Mouse (Mus musculus) forebrain, embryonic 11.5 days (tissue): ENCODE measurements at regions not wholly inside any gene's neighbourhood (a gene's known extent, or its start where the extent isn't known, plus 50 kb on each side); places are given as distances from the start of the nearest gene placed in this dataset.

Source experiments
- ATAC-seq: fragments of 200-750 bp; cut with Nextera tagmentation; replicated peaks from 2 replicates; pipeline ENCODE4 v1.8.0; 2017; ENCODE audit warnings: moderate TSS enrichment; ENCODE audit not compliant: low FRiP score
- DNase-seq: peaks from one replicate; pipeline ENCODE4 v3.0.0-alpha.2; 2017; ENCODE audit warnings: low spot score
- H3K27ac ChIP-seq: fragments of 300-500 bp; sonication (generic); 2 replicates; pipeline ENCODE4 v1.5.1; 2014; ENCODE audit warnings: low read depth, low read length
- H3K27me3 ChIP-seq: fragments of 300-500 bp; sonication (generic); 2 replicates; pipeline ENCODE4 v1.6.1; 2014; ENCODE audit warnings: mild to moderate bottlenecking, low read length, mixed read lengths; ENCODE audit not compliant: control insufficient read depth, insufficient read depth
- H3K36me3 ChIP-seq: fragments of 300-500 bp; sonication (generic); 2 replicates; pipeline ENCODE4 v1.6.1; 2014; ENCODE audit warnings: mild to moderate bottlenecking, low read length, moderate library complexity, mixed read lengths; ENCODE audit not compliant: control insufficient read depth, insufficient read depth
- H3K4me1 ChIP-seq: fragments of 300-500 bp; sonication (generic); replicated peaks from 2 replicates; pipeline ENCODE4 v1.6.1; 2014; ENCODE audit warnings: low read length, mixed read lengths; ENCODE audit not compliant: control insufficient read depth, insufficient read depth
- H3K4me2 ChIP-seq: fragments of 300-500 bp; sonication (generic); 2 replicates; pipeline ENCODE4 v1.6.1; 2014; ENCODE audit warnings: low read depth, mild to moderate bottlenecking, low read length, moderate library complexity, mixed read lengths; ENCODE audit not compliant: severe bottlenecking
- H3K4me3 ChIP-seq: fragments of 300-500 bp; sonication (generic); 2 replicates; pipeline ENCODE4 v1.5.1; 2014; ENCODE audit warnings: low read depth, low read length
- H3K9ac ChIP-seq: fragments of 300-500 bp; sonication (generic); 2 replicates; pipeline ENCODE4 v1.6.1; 2014; ENCODE audit warnings: low read length
- H3K9me3 ChIP-seq: fragments of 300-500 bp; sonication (generic); 2 replicates; pipeline ENCODE4 v1.6.1; 2016; ENCODE audit warnings: low read length, mixed read lengths; ENCODE audit not compliant: control insufficient read depth
- WGBS: fragments of 180-500 bp; shearing (Covaris S2); extraction: QIAGEN DNeasy Blood & Tissue Kit; methylation state at CpG from one replicate; pipeline ENCODE4 v1.1.7; 2014; 5-methylcytosine and 5-hydroxymethylcytosine counted together

DNA sequence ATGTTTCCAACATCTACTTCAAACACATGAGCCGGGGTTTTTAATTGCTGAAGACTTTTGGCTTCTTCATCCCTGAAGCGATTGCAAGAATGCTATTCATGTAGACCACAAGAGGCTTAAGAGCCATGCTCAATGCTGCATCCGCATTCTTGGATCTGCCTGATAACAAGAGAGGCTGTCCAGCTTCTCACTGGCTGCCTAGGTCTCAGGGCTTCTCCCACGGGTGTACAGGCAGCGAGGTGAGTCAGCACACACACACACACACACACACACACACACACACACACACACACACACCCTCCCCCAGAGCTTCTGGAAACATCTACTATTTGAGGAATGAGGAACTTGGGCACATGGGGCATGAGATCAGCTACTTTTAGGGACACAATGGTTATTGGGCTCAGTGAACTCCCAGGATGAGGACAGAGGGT lies 261.1 kb downstream of the Tgfb2 start:
- WGBS = 55% methylated on average over 5 of the region's 5 CpGs
- Histone ChIP-seq H3K27me3 (no peaks in the 10 kb centered on the region), H3K9me3 (no peaks in the 10 kb centered on the region), H3K36me3 (no peaks in the 10 kb centered on the region), H3K4me1 (no peaks in the 10 kb centered on the region), H3K27ac (no peak overlapping the region), H3K4me3 (no peak overlapping the region), H3K4me2 (no peak overlapping the region), H3K9ac (no peak overlapping the region)
- no peak for ATAC-seq
- DNase-seq = no peak

DNA sequence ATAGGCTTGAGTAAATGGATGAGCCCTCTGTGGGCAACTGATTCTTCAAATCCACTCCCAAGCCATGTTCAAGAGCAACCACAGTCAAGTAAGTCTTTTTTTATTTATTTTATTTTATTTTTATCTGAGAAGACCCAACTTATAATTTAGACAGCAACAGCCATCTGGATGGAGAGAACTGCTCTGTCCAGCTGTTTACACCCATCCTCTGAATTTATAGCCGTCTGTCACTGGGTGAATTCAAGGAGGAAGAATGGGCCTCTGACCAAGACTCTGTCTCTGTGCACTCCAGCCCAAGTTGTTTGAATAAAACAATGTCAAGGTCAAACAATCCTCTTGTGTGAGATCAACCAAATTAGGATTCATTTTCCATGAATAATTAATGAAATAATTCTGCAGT lies 263.6 kb downstream of the Tgfb2 start:
- Histone ChIP-seq H3K4me1 (no peaks in the 10 kb centered on the region), H3K4me2 (no peak overlapping the region), H3K36me3 (no peaks in the 10 kb centered on the region), H3K27ac (no peak overlapping the region), H3K27me3 (no peaks in the 10 kb centered on the region), H3K9ac (no peak overlapping the region), H3K4me3 (no peak overlapping the region), H3K9me3 (no peaks in the 10 kb centered on the region)
- WGBS = 64% methylated on average over 1 of the region's 1 CpGs
- no peak for ATAC-seq
- no peak for DNase-seq

DNA sequence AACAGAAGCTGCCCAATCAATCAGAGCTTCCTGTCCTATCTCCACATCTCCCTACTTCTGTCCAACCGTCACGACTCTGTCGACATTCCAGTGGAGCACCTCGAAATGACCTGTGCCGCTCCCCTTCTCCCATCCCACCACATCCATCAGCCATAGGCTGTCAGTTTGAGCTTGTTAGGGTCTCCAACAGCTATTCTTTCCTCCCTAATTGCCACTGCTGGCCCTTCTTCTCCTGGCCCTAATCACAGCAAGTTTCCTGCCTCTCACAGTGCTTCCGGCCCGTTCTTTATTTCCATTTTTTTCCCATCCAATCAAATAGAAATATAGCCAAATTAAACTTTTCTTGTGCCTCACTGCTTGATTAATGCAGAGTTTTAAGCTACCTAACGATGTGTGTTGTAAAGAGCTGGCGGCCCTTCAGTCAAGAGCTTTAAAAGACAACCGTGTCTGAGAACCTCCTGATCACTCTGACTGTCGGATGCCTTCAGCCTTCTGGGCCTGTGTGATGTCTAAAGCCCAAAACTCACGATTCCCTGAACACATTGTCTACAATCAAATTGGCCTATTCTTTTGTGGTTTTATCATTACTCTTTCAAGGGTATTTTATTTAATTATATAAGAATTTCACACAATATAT lies 270.3 kb downstream of the Tgfb2 start:
- Histone ChIP-seq H3K27ac (no peak overlapping the region), H3K9me3 (no peaks in the 10 kb centered on the region), H3K4me2 (no peak overlapping the region), H3K27me3 (no peaks in the 10 kb centered on the region), H3K36me3 (no peaks in the 10 kb centered on the region), H3K4me3 (no peak overlapping the region), H3K9ac (no peak overlapping the region), H3K4me1 (no peaks in the 10 kb centered on the region)
- DNase-seq (no peak), ATAC-seq (peak; percentile 81)
- 32% methylated on average over 12 of the region's 12 CpGs for WGBS

DNA sequence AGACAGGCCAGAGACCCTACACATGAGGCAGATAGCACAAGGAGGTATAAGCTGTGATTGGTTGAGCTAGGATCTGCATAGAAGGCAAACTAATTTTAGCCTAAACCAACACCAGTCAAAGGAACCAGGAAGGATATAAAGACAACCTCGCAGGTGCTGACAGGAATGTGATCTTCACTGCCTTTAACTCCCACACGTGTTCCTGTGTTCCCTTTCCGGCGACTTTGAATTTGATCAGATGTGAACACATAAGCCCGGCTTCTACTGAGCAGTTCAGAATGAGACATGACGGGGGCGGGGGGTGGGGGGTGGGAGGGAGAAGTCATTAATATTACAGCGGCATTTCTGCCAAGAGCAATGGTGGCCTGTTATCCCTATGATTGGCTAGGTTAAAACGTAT lies 271.0 kb downstream of the Tgfb2 start:
- Histone ChIP-seq H3K4me3 (no peak overlapping the region), H3K36me3 (no peaks in the 10 kb centered on the region), H3K27ac (no peak overlapping the region), H3K27me3 (no peaks in the 10 kb centered on the region), H3K9ac (no peak overlapping the region), H3K4me2 (no peak overlapping the region), H3K4me1 (no peaks in the 10 kb centered on the region), H3K9me3 (no peaks in the 10 kb centered on the region)
- 80% methylated on average over 9 of the region's 9 CpGs for WGBS
- ATAC-seq (peak; percentile 12; the same call in 1 of the 2 replicates), DNase-seq (no peak)

DNA sequence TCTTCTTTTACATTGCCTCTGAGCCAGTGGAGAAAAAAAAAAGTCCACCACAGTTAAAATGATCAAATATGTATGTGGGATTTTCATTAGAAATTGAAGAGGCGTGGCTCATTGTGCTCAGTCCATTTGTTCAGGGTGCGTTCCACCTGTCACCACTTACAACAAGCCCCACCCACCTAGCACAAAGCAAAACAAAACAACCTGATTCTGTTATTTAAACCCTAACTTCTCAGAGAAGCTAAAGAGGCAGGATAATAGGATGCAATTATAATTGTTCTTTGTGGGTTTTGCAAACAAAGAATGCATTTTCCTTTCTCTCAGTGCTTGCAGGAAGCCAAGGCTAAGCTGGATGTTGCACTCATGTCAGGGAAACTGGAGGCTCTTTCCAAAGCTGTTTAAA lies 271.8 kb downstream of the Tgfb2 start:
- Histone ChIP-seq H3K4me1 (no peaks in the 10 kb centered on the region), H3K4me3 (no peak overlapping the region), H3K4me2 (no peak overlapping the region), H3K36me3 (no peaks in the 10 kb centered on the region), H3K9me3 (no peaks in the 10 kb centered on the region), H3K27ac (no peak overlapping the region), H3K9ac (no peak overlapping the region), H3K27me3 (no peaks in the 10 kb centered on the region)
- DNase-seq (no peak), ATAC-seq (no peak)
- WGBS = 52% methylated on average over 2 of the region's 2 CpGs

DNA sequence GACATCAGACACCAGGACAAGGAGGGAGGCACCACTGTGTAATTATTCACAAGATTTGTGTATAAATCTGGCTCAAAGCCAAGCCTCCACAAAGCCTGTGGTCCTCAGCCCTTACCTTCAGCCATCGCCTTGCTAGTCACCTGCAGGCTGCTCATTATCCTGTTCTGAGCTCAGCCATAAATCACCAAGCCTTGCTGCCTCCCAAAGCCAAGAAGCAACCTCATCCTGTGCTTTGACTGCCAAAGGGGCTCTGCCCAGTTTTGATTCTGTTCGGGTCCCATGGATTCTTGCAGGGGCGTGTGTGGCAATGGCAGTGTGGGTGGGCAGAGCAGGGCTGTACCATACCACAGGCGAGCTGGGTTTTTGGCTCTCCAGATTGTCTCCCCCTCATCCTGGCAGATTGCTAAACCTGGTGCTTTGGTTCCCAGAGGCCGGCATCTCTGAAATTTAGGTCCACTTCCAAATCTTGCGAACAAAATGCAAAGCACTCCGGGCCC lies 272.6 kb downstream of the Tgfb2 start:
- Histone ChIP-seq H3K27ac (no peak overlapping the region), H3K4me3 (no peak overlapping the region), H3K27me3 (no peaks in the 10 kb centered on the region), H3K9ac (no peak overlapping the region), H3K4me1 (no peaks in the 10 kb centered on the region), H3K9me3 (no peaks in the 10 kb centered on the region), H3K36me3 (no peaks in the 10 kb centered on the region), H3K4me2 (no peak overlapping the region)
- ATAC-seq = peak; percentile 39; the same call in 1 of the 2 replicates
- 74% methylated on average over 7 of the region's 7 CpGs for WGBS
- DNase-seq = no peak

DNA sequence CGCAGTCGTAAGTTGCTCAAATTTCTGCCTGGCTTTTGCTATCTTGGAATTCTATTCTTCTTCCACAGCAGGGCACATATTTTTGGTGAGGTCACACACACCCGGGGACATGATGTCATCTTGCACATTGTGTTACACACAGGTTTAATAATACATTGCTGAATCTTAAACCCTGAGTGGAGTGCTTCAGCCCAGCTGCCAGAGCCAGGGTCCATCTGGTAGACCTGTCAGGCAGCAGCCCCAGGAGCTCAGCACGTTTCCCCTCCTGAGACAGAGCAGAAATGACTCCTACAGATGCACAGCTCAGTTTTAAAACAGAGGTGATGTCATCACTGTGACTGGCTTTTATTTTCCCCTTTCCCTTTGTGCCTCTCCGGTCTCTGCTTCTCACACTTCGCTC lies 280.4 kb downstream of the Tgfb2 start:
- WGBS = 76% methylated on average over 6 of the region's 6 CpGs
- ATAC-seq (no peak), DNase-seq (no peak)
- no peak overlapping the region for H3K9ac ChIP-seq
- H3K4me3 ChIP-seq = no peak overlapping the region
- no peaks in the 10 kb centered on the region for H3K4me1 ChIP-seq
- no peaks in the 10 kb centered on the region for H3K36me3 ChIP-seq
- H3K9me3 ChIP-seq = no peaks in the 10 kb centered on the region
- H3K27ac ChIP-seq = no peak overlapping the region
- H3K27me3 ChIP-seq = no peaks in the 10 kb centered on the region
- H3K4me2 ChIP-seq = no peak overlapping the region

DNA sequence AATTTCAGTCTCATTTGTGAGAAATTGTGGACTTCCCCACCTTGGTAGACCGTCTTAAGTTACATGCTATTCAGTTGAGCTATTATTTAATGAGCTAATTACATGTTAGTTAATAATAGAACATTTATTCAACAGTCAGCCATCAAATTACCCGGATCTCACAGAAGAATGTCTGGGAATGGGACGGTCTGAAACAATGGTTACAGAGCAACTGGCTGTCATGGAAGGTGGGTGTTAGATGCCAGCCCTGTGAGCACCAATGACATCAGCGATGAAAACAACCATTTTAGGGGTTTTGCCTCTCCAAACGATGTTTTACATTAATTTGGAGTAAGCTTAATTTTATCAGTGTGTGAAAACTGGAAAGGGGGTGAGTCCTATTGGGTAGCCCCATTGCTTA lies 281.7 kb downstream of the Tgfb2 start:
- 77% methylated on average over 5 of the region's 5 CpGs for WGBS
- Histone ChIP-seq H3K9me3 (no peaks in the 10 kb centered on the region), H3K4me2 (no peak overlapping the region), H3K36me3 (no peaks in the 10 kb centered on the region), H3K9ac (no peak overlapping the region), H3K4me1 (no peaks in the 10 kb centered on the region), H3K4me3 (no peak overlapping the region), H3K27me3 (no peaks in the 10 kb centered on the region), H3K27ac (no peak overlapping the region)
- DNase-seq (no peak), ATAC-seq (no peak)

DNA sequence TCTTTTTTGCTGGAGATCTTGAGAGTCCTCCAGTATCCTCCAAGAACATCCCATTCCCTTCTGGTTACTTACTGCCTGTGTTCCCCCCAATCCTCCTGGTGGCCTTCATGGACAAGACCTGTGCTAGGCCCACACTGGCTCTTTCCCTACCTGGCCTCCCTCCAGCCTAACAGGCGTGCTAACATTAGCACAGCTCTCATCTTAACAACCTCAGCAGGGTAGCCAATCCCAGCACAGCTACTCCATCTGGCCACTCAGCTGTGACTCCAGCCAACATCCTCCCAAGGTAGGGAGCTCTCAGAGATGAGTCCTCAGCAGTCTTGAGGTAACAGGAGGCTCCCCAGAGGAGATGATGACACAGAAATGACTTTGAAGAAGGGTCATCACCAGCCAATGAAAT lies 288.7 kb downstream of the Tgfb2 start:
- no peaks in the 10 kb centered on the region for H3K4me1 ChIP-seq
- H3K4me2 ChIP-seq = no peak overlapping the region
- WGBS = 71% methylated on average over 1 of the region's 1 CpGs
- no peak overlapping the region for H3K4me3 ChIP-seq
- no peaks in the 10 kb centered on the region for H3K27me3 ChIP-seq
- H3K9ac ChIP-seq = no peak overlapping the region
- no peak overlapping the region for H3K27ac ChIP-seq
- no peak for ATAC-seq
- no peaks in the 10 kb centered on the region for H3K36me3 ChIP-seq
- DNase-seq = no peak
- H3K9me3 ChIP-seq = no peaks in the 10 kb centered on the region
